Mouse (Mus musculus) lung, adult 2 months (tissue): Measurements from ENCODE around the gene Iyd.

ENCODE experiments used
- CTCF ChIP-seq: fragments of 200-500 bp; IDR thresholded peaks from 2 replicates; pipeline ENCODE4 v1.5.1; 2011; ENCODE audit warnings: mild to moderate bottlenecking, low read length, control low read depth; ENCODE audit not compliant: insufficient read depth
- POLR2A ChIP-seq: fragments of 200-500 bp; IDR thresholded peaks from 2 replicates; pipeline ENCODE4 v1.6.1; 2011; ENCODE audit warnings: low read depth, mild to moderate bottlenecking, control low read depth, low read length, borderline replicate concordance; ENCODE audit errors: extremely low read depth

DNA sequence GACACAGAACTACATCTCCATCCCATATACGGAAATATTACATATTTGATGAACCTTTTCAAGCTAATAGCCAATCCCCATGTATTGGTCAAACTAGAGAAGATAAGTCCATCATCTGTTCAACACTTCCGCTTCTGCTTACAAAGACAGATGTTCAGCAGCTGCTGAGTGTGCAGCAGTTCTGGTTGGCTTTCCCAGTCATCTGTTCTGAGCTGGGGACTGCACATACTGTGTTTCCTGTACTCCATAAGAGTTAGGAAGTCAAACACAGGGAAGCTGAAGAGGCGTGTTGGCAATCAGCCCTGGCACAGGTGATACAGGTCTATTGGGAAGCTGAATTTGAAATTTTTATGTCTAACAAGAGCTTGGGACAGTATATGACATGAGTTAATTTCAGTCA, 57.7 kb downstream of the Iyd start:
- TF ChIP-seq POLR2A (no peak), CTCF (no peak)
